ENCODE assay signal across 25 mouse cellular contexts in the genomic region with DNA sequence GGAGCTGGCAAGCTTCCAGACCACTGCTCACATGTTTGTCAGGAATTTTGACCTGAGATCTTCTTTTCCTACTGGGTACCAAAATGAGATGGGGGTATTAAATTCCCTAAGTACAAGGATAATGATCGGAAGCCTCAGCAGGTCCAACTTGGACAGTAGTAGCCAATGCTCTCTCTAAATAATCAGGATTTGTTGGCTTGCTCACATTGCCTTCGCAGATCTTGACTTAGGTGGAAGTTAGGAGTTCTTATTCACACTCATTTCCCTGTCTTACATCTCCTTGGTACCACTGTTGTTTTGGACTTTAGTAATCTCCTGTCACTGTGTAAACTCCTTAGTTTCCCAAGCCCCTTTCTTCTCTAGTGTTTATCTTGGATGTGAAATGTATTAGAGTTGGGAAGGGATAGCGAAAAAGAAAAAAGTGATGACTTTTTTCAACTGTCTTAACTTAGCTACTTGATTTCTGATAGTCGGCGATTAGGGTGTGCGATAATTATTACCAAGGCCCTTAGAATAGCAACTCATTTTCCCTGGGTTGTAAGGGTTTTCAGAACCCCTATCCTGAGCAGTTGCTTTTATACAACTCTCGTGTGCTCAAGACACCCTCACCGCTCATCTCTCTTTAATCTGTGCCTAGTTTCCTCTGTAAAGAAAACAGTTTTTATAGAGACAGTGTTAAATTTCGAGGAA. TPM values are rescaled to one million over a fixed set of nuclear protein-coding genes. Genes with fewer than 3 reads are reported as not detected.
DNase-seq lines count a peak whose midpoint lies in the region; ATAC-seq and TF ChIP-seq lines count a peak whose summit lies in the region.
"Had no signal": no experiment of that assay in that cellular context is flagged by ENCODE, and none has a peak within 500 bp of the region (broad histone marks: within the 10 kb centered on the region; RNA-seq: fewer than 3 reads in every experiment).

No protein-coding gene starts in this region.

- no peak for TF ChIP-seq POLR2A in brain, embryonic 14.5 days (IDR thresholded peaks at IDR 0.05; ENCODE audit: borderline replicate concordance, extremely low read depth, insufficient read depth, insufficient read length, poor library complexity, severe bottlenecking)

- peaks cover 100% of the 10 kb centered on the region for H3K27me3 ChIP-seq in hindbrain, embryonic 10.5 days (ENCODE audit: insufficient read depth, poor library complexity, severe bottlenecking)
- H3K27me3 ChIP-seq in hindbrain, embryonic 14.5 days (ENCODE audit: control insufficient read depth, insufficient read depth, low read length), result peaks cover 100% of the 10 kb centered on the region
- peaks cover 15% of the 10 kb centered on the region; the same call in 1 of the 2 replicates for H3K27me3 ChIP-seq in heart, embryonic 16.5 days (ENCODE audit: control insufficient read depth, insufficient read depth, low read length)

- DNase-seq in embryo, embryonic 9.5 days (ENCODE audit: extremely low spot score), result peak; percentile 32
- DNase-seq in embryo, embryonic 10 days (ENCODE audit: low spot score), result no peak
- DNase-seq in hindbrain, embryonic 10.5 days (ENCODE audit: low spot score), result no peak
- no peak for DNase-seq in hindbrain, embryonic 14.5 days (ENCODE audit: low spot score)
- peak; percentile 43 for DNase-seq in brain, embryonic 14.5 days (ENCODE audit: low read depth)
- DNase-seq in gastrocnemius, adult 18-20 months (ENCODE audit: low spot score), result no peak
- no peak for DNase-seq in ovary, postnatal 14 days (ENCODE audit: low spot score)
- DNase-seq: adrenal gland, postnatal 25 days; cerebellum, adult 18-20 months; gastrocnemius, adult 2 months; kidney, postnatal 36 days; layer of hippocampus, adult 9-11 months; left cerebral cortex, postnatal 4 days; lung, postnatal 14 days; right cerebral cortex, postnatal 4 days had no signal

- ATAC-seq in hindbrain, embryonic 14.5 days (ENCODE audit: low FRiP score), result no peak
- ATAC-seq in heart, embryonic 16.5 days (replicated peaks; ENCODE audit: extremely low read depth, insufficient read depth, low FRiP score), result no peak
- ATAC-seq: forebrain, embryonic 16.5 days; intestine, embryonic 16.5 days had no signal

- 7% methylated on average over 9 of the region's 9 CpGs for WGBS in hindbrain, embryonic 10.5 days
- WGBS in hindbrain, embryonic 14.5 days, result 9% methylated on average over 9 of the region's 9 CpGs
- 9% methylated on average over 9 of the region's 9 CpGs for WGBS in heart, embryonic 16.5 days

- no peak overlapping the region for H3K4me2 ChIP-seq in hindbrain, embryonic 14.5 days (replicated peaks)
- H3K4me2 ChIP-seq in heart, embryonic 16.5 days (ENCODE audit: low read depth, low read length), result peak overlapping the region; percentile 65
- H3K4me2 ChIP-seq: hindbrain, embryonic 15.5 days had no signal

- H3K27ac ChIP-seq in hindbrain, embryonic 10.5 days, result no peak overlapping the region
- H3K27ac ChIP-seq in hindbrain, embryonic 14.5 days, result no peak overlapping the region
- H3K27ac ChIP-seq in heart, embryonic 16.5 days (ENCODE audit: low read length), result peak overlapping the region; percentile 99
- H3K27ac ChIP-seq: gastrocnemius, adult 2 months; hindbrain, embryonic 15.5 days; left cerebral cortex, adult 2 months had no signal

- TF ChIP-seq CTCF in brain, embryonic 14.5 days (IDR thresholded peaks at IDR 0.05; ENCODE audit: borderline replicate concordance, extremely low read depth, insufficient read depth, insufficient read length), result no peak

- H3K4me3 ChIP-seq in hindbrain, embryonic 10.5 days, result peak overlapping the region; percentile 16; the same call in 1 of the 2 replicates
- no peak overlapping the region for H3K4me3 ChIP-seq in hindbrain, embryonic 14.5 days (replicated peaks; ENCODE audit: low read length)
- peak overlapping the region; percentile 74 for H3K4me3 ChIP-seq in heart, embryonic 16.5 days (ENCODE audit: low read length)
- H3K4me3 ChIP-seq: gastrocnemius, adult 2 months; hindbrain, embryonic 15.5 days; left cerebral cortex, adult 2 months had no signal

- H3K9ac ChIP-seq in hindbrain, embryonic 14.5 days, result no peak overlapping the region
- peak overlapping the region; percentile 87 for H3K9ac ChIP-seq in heart, embryonic 16.5 days (ENCODE audit: low read length)
- H3K9ac ChIP-seq: hindbrain, embryonic 15.5 days had no signal

- peaks cover 33% of the 10 kb centered on the region for H3K4me1 ChIP-seq in hindbrain, embryonic 10.5 days (replicated peaks)
- H3K4me1 ChIP-seq in hindbrain, embryonic 14.5 days (replicated peaks; ENCODE audit: control insufficient read depth, insufficient read depth, low read length), result peaks cover 11% of the 10 kb centered on the region; the same call in 1 of the 2 replicates
- H3K4me1 ChIP-seq in heart, embryonic 16.5 days (ENCODE audit: control insufficient read depth, insufficient read depth, low read length), result peaks cover 16% of the 10 kb centered on the region

- H3K9me3 ChIP-seq in hindbrain, embryonic 10.5 days, result no peaks in the 10 kb centered on the region
- H3K9me3 ChIP-seq in hindbrain, embryonic 14.5 days (ENCODE audit: control insufficient read depth, low read length), result no peaks in the 10 kb centered on the region
- no peaks in the 10 kb centered on the region for H3K9me3 ChIP-seq in heart, embryonic 16.5 days (replicated peaks; ENCODE audit: control insufficient read depth, low read length)
- H3K9me3 ChIP-seq: hindbrain, embryonic 15.5 days had no signal

- H3K36me3 ChIP-seq in hindbrain, embryonic 10.5 days, result no peaks in the 10 kb centered on the region
- no peaks in the 10 kb centered on the region for H3K36me3 ChIP-seq in hindbrain, embryonic 14.5 days (replicated peaks; ENCODE audit: control insufficient read depth, insufficient read depth)
- H3K36me3 ChIP-seq in heart, embryonic 16.5 days (ENCODE audit: control insufficient read depth, insufficient read depth), result 0 out of 2 replicates have a peak, but pooled peaks cover 2% of the 10 kb centered on the region
- H3K36me3 ChIP-seq: hindbrain, embryonic 15.5 days had no signal

RNA-seq across cellular contexts. Expression of a gene that starts 1.5 kb away (rescaled TPM):
- polyA plus RNA-seq in hindbrain, embryonic 10.5 days (2016; fragmentation: Nextera tagmentation; extraction: Ambion mirVana), result 3.3 and 4.3 TPM in 2 replicates
- 0.74 and 1.8 TPM in 2 replicates for polyA plus RNA-seq in hindbrain, embryonic 14.5 days (2014; fragmentation: Nextera tagmentation; extraction: Ambion mirVana)
- polyA plus RNA-seq in brain, embryonic 14.5 days (2012; rRNA removed), result 0.25 and 1.4 TPM in 2 replicates
- polyA plus RNA-seq in heart, embryonic 16.5 days (2015; fragmentation: Nextera tagmentation; extraction: Ambion mirVana), result 67.6 and 68.9 TPM in 2 replicates
- not detected for total RNA-seq in gastrocnemius, adult 18-20 months (2021)
- total RNA-seq: common myeloid progenitor, adult 5-6 weeks; gastrocnemius, adult 2 months; granulocyte monocyte progenitor cell, adult 5-6 weeks; left cerebral cortex, adult 2 months; left cerebral cortex, postnatal 4 days; megakaryocyte-erythroid progenitor cell, adult 5-6 weeks; monocyte, adult 5-6 weeks had no signal
- polyA plus RNA-seq: forebrain, embryonic 16.5 days; kidney, embryonic 14.5 days had no signal

Comparison
In these comparisons a context has a peak if more than half of its experiments do, and no peak if none do; other contexts are left out.
1. DNase-seq: peak in embryo, embryonic 9.5 days (single experiment) and brain, embryonic 14.5 days (single experiment); none in embryo, embryonic 10 days (single experiment), hindbrain, embryonic 10.5 days (single experiment), hindbrain, embryonic 14.5 days (single experiment), gastrocnemius, adult 18-20 months (single experiment) and ovary, postnatal 14 days (single experiment).
2. RNA of a gene that starts 1.5 kb away (polyA plus RNA-seq): 67.6 to 68.9 TPM in heart, embryonic 16.5 days; 3.3 to 4.3 TPM in hindbrain, embryonic 10.5 days, 0.74 to 1.8 TPM in hindbrain, embryonic 14.5 days and 0.25 to 1.4 TPM in brain, embryonic 14.5 days; every median in the first group is over 10 times any median in the second.